In the genomic region with DNA sequence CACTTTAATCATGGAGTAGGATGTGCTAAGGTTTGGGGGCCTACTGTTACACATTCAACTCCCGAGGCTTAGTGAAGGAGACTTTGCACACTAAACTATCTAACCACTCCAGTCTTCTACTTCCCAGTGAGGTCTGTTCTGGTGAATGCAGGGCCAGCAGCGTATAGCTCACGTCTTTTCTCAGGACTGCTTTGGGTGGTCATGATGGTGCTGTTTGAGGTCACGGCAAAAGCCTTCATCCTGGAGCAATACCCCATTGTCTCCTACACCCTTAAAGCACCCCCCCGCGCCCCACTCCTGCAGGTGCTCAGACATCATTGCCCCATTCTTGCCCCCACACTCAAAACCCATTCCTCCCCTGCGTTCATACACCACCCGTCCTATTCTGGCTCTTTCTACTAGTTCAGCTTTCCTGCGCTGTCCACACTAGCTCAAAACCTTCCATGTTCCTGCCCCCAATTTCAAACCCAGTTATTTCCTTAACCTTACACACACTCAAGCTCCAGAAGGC, we compare ENCODE assay signal across 8 mouse cellular contexts. TPM values are rescaled to one million over a fixed set of nuclear protein-coding genes. Genes with fewer than 3 reads are reported as not detected.
A peak's percentile ranks its signal among the peaks of the same experiment; 100 is the strongest.
DNase-seq lines count a peak whose midpoint lies in the region; ATAC-seq and TF ChIP-seq lines count a peak whose summit lies in the region.

No protein-coding gene starts in this region.

- ATAC-seq in hindbrain, postnatal 0 days = no peak; the same call in none of the 2 replicates
- ATAC-seq in neural tube, embryonic 13.5 days (ENCODE audit: low read depth) = peak; percentile 37

- H3K4me3 ChIP-seq in lung, adult 2 months (replicated peaks; ENCODE audit: extremely low read depth, low read depth, low read length) = peak overlapping the region; percentile 69
- peak overlapping the region; percentile 84 for H3K4me3 ChIP-seq in embryonic fibroblast, embryonic 13.5 days (ENCODE audit: insufficient read depth, low read length)
- H3K4me3 ChIP-seq in hindbrain, postnatal 0 days (ENCODE audit: low read length) = peak overlapping the region; percentile 84
- peak overlapping the region; percentile 94 for H3K4me3 ChIP-seq in neural tube, embryonic 13.5 days

- no peak for TF ChIP-seq CTCF in lung, adult 2 months (IDR thresholded peaks at IDR 0.05; ENCODE audit: insufficient read depth, low read length)
- no peak for TF ChIP-seq CTCF in embryonic fibroblast, embryonic 13.5 days (IDR thresholded peaks at IDR 0.05; ENCODE audit: borderline replicate concordance, insufficient read depth, low read length)
- no peak for TF ChIP-seq CTCF in hindbrain, postnatal 0 days (IDR thresholded peaks at IDR 0.05; ENCODE audit: low read depth)

- H3K4me2 ChIP-seq in hindbrain, postnatal 0 days (ENCODE audit: low read depth, low read length) = peak overlapping the region; percentile 78
- H3K4me2 ChIP-seq in neural tube, embryonic 13.5 days = peak overlapping the region; percentile 77

- WGBS in lung, adult 2 months = 31% methylated on average over 9 of the region's 9 CpGs
- WGBS in hindbrain, postnatal 0 days = 13% methylated on average over 9 of the region's 9 CpGs
- WGBS in neural tube, embryonic 13.5 days = 16% methylated on average over 9 of the region's 9 CpGs

- TF ChIP-seq POLR2A in lung, adult 2 months (IDR thresholded peaks at IDR 0.05; ENCODE audit: borderline replicate concordance, extremely low read depth, low read depth, low read length) = no peak
- no peak for TF ChIP-seq POLR2A in embryonic fibroblast, embryonic 13.5 days (IDR thresholded peaks at IDR 0.05; ENCODE audit: low read depth, low read length)

- H3K27ac ChIP-seq in embryonic fibroblast, embryonic 13.5 days (ENCODE audit: insufficient read depth, low read length) = no peak overlapping the region
- peak overlapping the region; percentile 77 for H3K27ac ChIP-seq in hindbrain, postnatal 0 days
- peak overlapping the region; percentile 88 for H3K27ac ChIP-seq in neural tube, embryonic 13.5 days (replicated peaks)

- no peaks in the 10 kb centered on the region for H3K27me3 ChIP-seq in hindbrain, postnatal 0 days (ENCODE audit: insufficient read depth, low read length)
- no peaks in the 10 kb centered on the region for H3K27me3 ChIP-seq in neural tube, embryonic 13.5 days

- no peaks in the 10 kb centered on the region for H3K36me3 ChIP-seq in hindbrain, postnatal 0 days (ENCODE audit: insufficient read depth, low read length)
- H3K36me3 ChIP-seq in neural tube, embryonic 13.5 days = peaks cover 8% of the 10 kb centered on the region

- peak overlapping the region; percentile 75 for H3K9ac ChIP-seq in hindbrain, postnatal 0 days (replicated peaks; ENCODE audit: low read length)
- H3K9ac ChIP-seq in neural tube, embryonic 13.5 days = peak overlapping the region; percentile 82

- peaks cover 5% of the 10 kb centered on the region for H3K4me1 ChIP-seq in lung, adult 2 months (ENCODE audit: control insufficient read depth, insufficient read depth, low read length)
- H3K4me1 ChIP-seq in embryonic fibroblast, embryonic 13.5 days (ENCODE audit: control insufficient read depth, insufficient read depth, low read length) = no peaks in the 10 kb centered on the region
- H3K4me1 ChIP-seq in hindbrain, postnatal 0 days (ENCODE audit: insufficient read depth, low read length) = peaks cover 11% of the 10 kb centered on the region; the same call in 1 of the 2 replicates
- peaks cover 29% of the 10 kb centered on the region for H3K4me1 ChIP-seq in neural tube, embryonic 13.5 days (replicated peaks)

- no peaks in the 10 kb centered on the region for H3K9me3 ChIP-seq in hindbrain, postnatal 0 days (ENCODE audit: low read length)
- no peaks in the 10 kb centered on the region for H3K9me3 ChIP-seq in neural tube, embryonic 13.5 days

- no peak for DNase-seq in lung, adult 2 months
- no peak for DNase-seq in lung, postnatal 4 days
- DNase-seq in hindbrain, postnatal 0 days (ENCODE audit: low spot score) = no peak
- DNase-seq in gastrocnemius, postnatal 25 days = no peak
- DNase-seq in right cerebral cortex, postnatal 14 days = no peak
- DNase-seq in B cell, adult 2 months = no peak

RNA-seq across cellular contexts. Expression of gene Tbcd, which starts 0.5 kb away (rescaled TPM):
- 39.0 and 51.3 TPM in 2 replicates for polyA plus RNA-seq in lung, adult 2 months (2012; rRNA removed)
- polyA plus RNA-seq in embryonic fibroblast, embryonic 13.5 days (2011; ENCODE audit: insufficient read length, low read depth, missing spikeins) = 41.0 and 43.2 TPM in 2 replicates
- total RNA-seq in hindbrain, postnatal 0 days (2014; rRNA removed) = 102 and 110 TPM in 2 replicates
- 55.6 and 57.1 TPM in 2 replicates for polyA plus RNA-seq in hindbrain, postnatal 0 days (2015; fragmentation: Nextera tagmentation; extraction: Ambion mirVana)
- polyA plus RNA-seq in neural tube, embryonic 13.5 days (2015; fragmentation: Nextera tagmentation; extraction: Ambion mirVana) = 56.3 and 58.4 TPM in 2 replicates
- 10 to 100 TPM; 10.2 to 12.5 TPM for total RNA-seq in gastrocnemius, postnatal 25 days (2021)

RNA-seq across cellular contexts. Expression of gene Fn3k, which starts 16.6 kb away (rescaled TPM):
- polyA plus RNA-seq in lung, adult 2 months (2012; rRNA removed) = 1.7 and 3.3 TPM in 2 replicates
- polyA plus RNA-seq in embryonic fibroblast, embryonic 13.5 days (2011; ENCODE audit: insufficient read length, low read depth, missing spikeins) = not detected in 2 replicates
- total RNA-seq in hindbrain, postnatal 0 days (2014; rRNA removed) = 4.5 and 13.4 TPM in 2 replicates
- 5.4 and 6.0 TPM in 2 replicates for polyA plus RNA-seq in hindbrain, postnatal 0 days (2015; fragmentation: Nextera tagmentation; extraction: Ambion mirVana)
- 5.1 and 6.1 TPM in 2 replicates for polyA plus RNA-seq in neural tube, embryonic 13.5 days (2015; fragmentation: Nextera tagmentation; extraction: Ambion mirVana)
- 10 to 100 TPM; 12.2 to 13.8 TPM for total RNA-seq in gastrocnemius, postnatal 25 days (2021)

RNA-seq across cellular contexts. Expression of gene Fn3krp, which starts 30.1 kb away (rescaled TPM):
- polyA plus RNA-seq in lung, adult 2 months (2012; rRNA removed) = 6.1 and 9.0 TPM in 2 replicates
- polyA plus RNA-seq in embryonic fibroblast, embryonic 13.5 days (2011; ENCODE audit: insufficient read length, low read depth, missing spikeins) = 6.9 and 9.0 TPM in 2 replicates
- total RNA-seq in hindbrain, postnatal 0 days (2014; rRNA removed) = 21.4 and 25.2 TPM in 2 replicates
- polyA plus RNA-seq in hindbrain, postnatal 0 days (2015; fragmentation: Nextera tagmentation; extraction: Ambion mirVana) = 8.4 and 8.6 TPM in 2 replicates
- 11.8 and 12.2 TPM in 2 replicates for polyA plus RNA-seq in neural tube, embryonic 13.5 days (2015; fragmentation: Nextera tagmentation; extraction: Ambion mirVana)
- 1 to 10 TPM; 3.5 to 4.4 TPM for total RNA-seq in gastrocnemius, postnatal 25 days (2021)
